Mouse (Mus musculus) liver, adult 2 months (tissue): ENCODE measurements around the gene Yaf2. TPM values are rescaled to one million over a fixed set of nuclear protein-coding genes. Genes with fewer than 3 reads are reported as not detected.
"Not testable (repeated sequence)": the region's sequence is repeated elsewhere in the genome, so short reads cannot be mapped to it uniquely, and the experiment has no call there.

ENCODE experiments used
- DNase-seq: peaks from one replicate; pipeline ENCODE4 v3.0.0-alpha.2; 2011; ENCODE audit warnings: low read depth, low spot score; ENCODE audit errors: extremely low read depth
- H3K27ac ChIP-seq: fragments of 200-500 bp; replicated peaks from 2 replicates; pipeline ENCODE4 v1.5.1; 2012; ENCODE audit warnings: low read depth, mild to moderate bottlenecking, control low read depth, inconsistent platforms, low read length; ENCODE audit not compliant: insufficient read depth
- H3K27me3 ChIP-seq: fragments of 200-500 bp; 2 replicates; pipeline ENCODE4 v1.6.1; 2012; ENCODE audit warnings: mild to moderate bottlenecking, moderate library complexity, low read length, inconsistent platforms; ENCODE audit not compliant: control insufficient read depth, insufficient read depth
- H3K36me3 ChIP-seq: fragments of 200-500 bp; 2 replicates; pipeline ENCODE4 v1.6.1; 2012; ENCODE audit warnings: low read length, inconsistent platforms; ENCODE audit not compliant: control insufficient read depth, insufficient read depth
- H3K4me1 ChIP-seq: fragments of 200-500 bp; 2 replicates; pipeline ENCODE4 v1.6.1; 2011; ENCODE audit warnings: low read length; ENCODE audit not compliant: control insufficient read depth, insufficient read depth
- H3K4me3 ChIP-seq: fragments of 200-500 bp; 2 replicates; pipeline ENCODE4 v1.5.1; 2011; ENCODE audit warnings: low read depth, mild to moderate bottlenecking, control low read depth, low read length, moderate library complexity; ENCODE audit not compliant: insufficient read depth
- H3K79me2 ChIP-seq: fragments of 200-500 bp; 2 replicates; pipeline ENCODE4 v1.6.1; 2012; ENCODE audit warnings: inconsistent platforms, mild to moderate bottlenecking, low read length, moderate library complexity; ENCODE audit not compliant: control insufficient read depth, insufficient read depth
- H3K9ac ChIP-seq: fragments of 200-500 bp; 2 replicates; pipeline ENCODE4 v1.6.1; 2012; ENCODE audit warnings: low read depth, mild to moderate bottlenecking, control low read depth, inconsistent platforms, low read length
- CTCF ChIP-seq: fragments of 200-500 bp; IDR thresholded peaks from 2 replicates; pipeline ENCODE4 v1.5.1; 2011; ENCODE audit warnings: low read depth, low read length, control low read depth
- POLR2A ChIP-seq: fragments of 200-500 bp; IDR thresholded peaks from 2 replicates; pipeline ENCODE4 v1.6.1; 2011; ENCODE audit warnings: low read length, control low read depth; ENCODE audit not compliant: insufficient read depth; ENCODE audit errors: extremely low read depth
- WGBS: fragments of 180-500 bp; shearing (Covaris S2); methylation state at CpG from one replicate; pipeline ENCODE4 v1.1.7; 2018; 5-methylcytosine and 5-hydroxymethylcytosine counted together
- polyA plus RNA-seq: library from polyadenylated mRNA; depleted of rRNA; stranded (reverse); fragments of >200 nt; gene quantifications from 2 replicates; pipeline ENCODE4 v1.2.3, GENCODE M21; 2012; rRNA removed
- total RNA-seq: library from RNA; depleted of rRNA; stranded (reverse); fragments of >200 nt; gene quantifications from 2 replicates; pipeline ENCODE4 v1.2.3, GENCODE M21; 2014; rRNA removed

Yaf2 gene
- total and polyA plus RNA-seq, 2 experiments: 14.2 to 14.8 TPM

DNA sequence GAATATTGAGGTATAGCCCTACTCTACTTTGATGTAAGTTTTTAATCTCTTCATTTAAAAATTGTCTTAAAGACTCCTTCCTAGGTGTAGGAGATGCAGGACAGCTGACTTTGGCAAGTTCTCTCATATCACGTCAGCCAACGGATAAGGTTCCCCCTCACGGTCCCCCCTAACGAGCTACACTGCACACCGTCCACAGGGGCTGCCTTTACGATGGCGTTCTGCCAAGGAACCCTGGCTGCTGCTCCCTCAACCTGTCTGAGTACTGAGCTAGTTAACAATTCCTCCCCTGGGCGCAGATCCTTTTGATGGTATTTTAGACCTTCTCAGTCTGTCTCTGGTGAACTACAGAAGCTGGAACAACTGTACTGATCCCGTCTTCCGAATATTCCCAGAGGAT, 93.5 kb downstream of the Yaf2 start:
- Histone ChIP-seq H3K79me2 (no peaks in the 10 kb centered on the region), H3K9ac (no peak overlapping the region), H3K4me3 (no peak overlapping the region), H3K27me3 (no peaks in the 10 kb centered on the region), H3K36me3 (peaks cover 19% of the 10 kb centered on the region), H3K4me1 (peaks cover 2% of the 10 kb centered on the region; the same call in 1 of the 2 replicates), H3K27ac (no peak overlapping the region)
- TF ChIP-seq CTCF (no peak), POLR2A (no peak)
- 93% methylated on average over 10 of the region's 10 CpGs for WGBS
- no peak for DNase-seq

DNA sequence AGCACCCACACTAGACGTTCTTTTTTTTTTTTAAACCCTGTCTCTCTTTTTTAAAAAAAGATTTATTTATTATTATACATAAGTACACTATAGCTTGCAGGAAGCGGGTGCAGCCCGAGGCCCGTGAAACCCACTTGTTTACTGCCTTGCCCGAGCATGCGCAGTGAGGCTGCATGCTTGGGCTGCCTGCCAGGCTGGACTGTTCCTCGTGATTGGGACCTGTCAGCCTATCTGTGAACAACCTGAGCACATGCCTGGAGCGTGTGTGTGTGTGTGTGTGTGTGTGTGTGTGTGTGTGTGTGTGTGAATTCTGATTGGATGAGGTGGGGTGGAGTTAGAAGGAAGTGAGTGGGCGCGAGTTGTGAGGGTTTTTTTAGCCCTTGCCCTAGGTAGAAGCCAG, 100.3 kb downstream of the Yaf2 start:
- not testable (repeated sequence) for H3K79me2 ChIP-seq, H3K36me3 ChIP-seq, H3K4me1 ChIP-seq, DNase-seq, H3K27ac ChIP-seq, H3K4me3 ChIP-seq, H3K9ac ChIP-seq, H3K27me3 ChIP-seq
- 95% methylated on average over 10 of the region's 10 CpGs for WGBS

Other genes with a start within 250 kb of the Yaf2 start
- 5.7 and 6.1 TPM in 2 replicates for gene Gxylt1, start 61.8 kb downstream of the Yaf2 start, total RNA-seq
- 1.4 and 1.5 TPM in 2 replicates for gene Gxylt1, start 61.8 kb downstream of the Yaf2 start, polyA plus RNA-seq
- 22.5 and 28.0 TPM in 2 replicates for gene Zcrb1, start 61.4 kb upstream of the Yaf2 start, total RNA-seq
- gene Zcrb1, start 61.4 kb upstream of the Yaf2 start, polyA plus RNA-seq: 12.0 TPM in 2 replicates
- gene Pphln1, start 61.4 kb upstream of the Yaf2 start, total RNA-seq: 11.4 and 11.7 TPM in 2 replicates
- 4.2 TPM in 2 replicates for gene Pphln1, start 61.4 kb upstream of the Yaf2 start, polyA plus RNA-seq